Mouse (Mus musculus): ENCODE data around the gene Mest.

DNA sequence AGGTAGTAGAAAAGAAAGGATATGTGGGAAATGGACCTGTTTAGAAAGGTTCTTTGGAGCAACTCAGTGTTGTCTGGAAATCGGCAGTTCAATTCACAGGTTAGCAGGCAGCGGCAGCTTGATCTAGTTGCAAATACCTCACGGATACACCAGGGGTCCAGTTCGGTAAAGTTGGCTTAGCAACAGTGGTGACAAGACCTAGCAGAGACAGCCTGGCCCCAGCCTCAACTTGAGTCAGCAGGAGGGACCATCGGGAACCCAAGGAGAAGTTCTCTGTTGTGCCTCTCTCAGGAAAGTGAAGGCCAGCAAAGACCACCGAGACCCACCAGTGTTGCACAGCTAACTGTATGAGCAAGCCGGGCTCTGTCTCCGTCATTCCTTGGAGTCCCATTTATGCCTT is 28.2 kb upstream of the Mest start:
- no peak for TF ChIP-seq POLR2A (IDR thresholded peaks at IDR 0.05; ENCODE audit: low read depth, low read length)
- TF ChIP-seq CTCF (IDR thresholded peaks at IDR 0.05; ENCODE audit: extremely low read depth, insufficient read length, insufficient replicate concordance, low read depth, low read length), result no peak
